Comparison of ENCODE assay signal across 16 mouse cellular contexts in genomic region chr7:99313253-99313652, GRCm38 (mm10). TPM values are rescaled to one million over a fixed set of nuclear protein-coding genes. Genes with fewer than 3 reads are reported as not detected.
DNase-seq lines count a peak whose midpoint lies in the region; ATAC-seq and TF ChIP-seq lines count a peak whose summit lies in the region.
"Had no signal": no experiment of that assay in that cellular context is flagged by ENCODE, and none has a peak within 500 bp of the region (broad histone marks: within the 10 kb centered on the region; RNA-seq: fewer than 3 reads in every experiment).

No protein-coding gene starts in this region.

- no peaks in the 10 kb centered on the region for H3K27me3 ChIP-seq in hindbrain, embryonic 11.5 days (ENCODE audit: control insufficient read depth, insufficient read depth, low read length)
- peaks cover 10% of the 10 kb centered on the region; the same call in 1 of the 2 replicates for H3K27me3 ChIP-seq in midbrain, embryonic 13.5 days
- H3K27me3 ChIP-seq in intestine, postnatal 0 days (replicated peaks; ENCODE audit: control insufficient read depth, insufficient read depth, low read length): no peaks in the 10 kb centered on the region
- H3K27me3 ChIP-seq: Patski had no signal

- H3K27ac ChIP-seq in hindbrain, embryonic 11.5 days (ENCODE audit: low read depth, low read length): peak overlapping the region; percentile 88
- H3K27ac ChIP-seq in midbrain, embryonic 13.5 days: peak overlapping the region; percentile 96
- no peak overlapping the region for H3K27ac ChIP-seq in intestine, postnatal 0 days (ENCODE audit: low read depth, low read length)
- H3K27ac ChIP-seq: kidney, postnatal 0 days had no signal

- H3K36me3 ChIP-seq in hindbrain, embryonic 11.5 days (ENCODE audit: control insufficient read depth, insufficient read depth, low read length): peaks cover 2% of the 10 kb centered on the region; the same call in 1 of the 2 replicates
- peaks cover 30% of the 10 kb centered on the region for H3K36me3 ChIP-seq in midbrain, embryonic 13.5 days
- H3K36me3 ChIP-seq in intestine, postnatal 0 days (ENCODE audit: control insufficient read depth, insufficient read depth): no peaks in the 10 kb centered on the region; the same call in 1 of the 2 replicates
- H3K36me3 ChIP-seq: limb, embryonic 12.5 days had no signal

- peaks cover 13% of the 10 kb centered on the region for H3K4me1 ChIP-seq in hindbrain, embryonic 11.5 days (replicated peaks; ENCODE audit: control insufficient read depth, insufficient read depth, low read length)
- peaks cover 69% of the 10 kb centered on the region for H3K4me1 ChIP-seq in midbrain, embryonic 13.5 days (replicated peaks)
- no peaks in the 10 kb centered on the region for H3K4me1 ChIP-seq in intestine, postnatal 0 days (replicated peaks; ENCODE audit: control insufficient read depth, insufficient read depth, low read length)

- intact Hi-C loops in left cerebral cortex, postnatal 4 days (cut with DNase I): no loop called here

- no peak overlapping the region for H3K4me3 ChIP-seq in hindbrain, embryonic 11.5 days (ENCODE audit: low read depth, low read length)
- no peak overlapping the region for H3K4me3 ChIP-seq in midbrain, embryonic 13.5 days (replicated peaks)
- no peak overlapping the region for H3K4me3 ChIP-seq in intestine, postnatal 0 days (ENCODE audit: low read depth, low read length)
- H3K4me3 ChIP-seq: erythroblast, embryonic 14.5 days; limb, embryonic 12.5 days had no signal

- ATAC-seq in hindbrain, embryonic 11.5 days (ENCODE audit: low FRiP score): peak; percentile 37
- peak; percentile 52 for ATAC-seq in midbrain, embryonic 13.5 days
- no peak for ATAC-seq in intestine, postnatal 0 days
- ATAC-seq: Patski had no signal

- no peak for TF ChIP-seq CTCF in intestine, postnatal 0 days (IDR thresholded peaks at IDR 0.05; ENCODE audit: low read depth)

- no peak overlapping the region for H3K4me2 ChIP-seq in hindbrain, embryonic 11.5 days (replicated peaks; ENCODE audit: low read depth, low read length)
- peak overlapping the region; percentile 33 for H3K4me2 ChIP-seq in midbrain, embryonic 13.5 days (replicated peaks)
- H3K4me2 ChIP-seq in intestine, postnatal 0 days (replicated peaks; ENCODE audit: low read depth): no peak overlapping the region
- H3K4me2 ChIP-seq: heart, embryonic 11.5 days had no signal

- H3K9ac ChIP-seq in hindbrain, embryonic 11.5 days (ENCODE audit: low read depth, low read length): no peak overlapping the region
- peak overlapping the region; percentile 48; the same call in 1 of the 2 replicates for H3K9ac ChIP-seq in midbrain, embryonic 13.5 days (replicated peaks)
- H3K9ac ChIP-seq in intestine, postnatal 0 days (ENCODE audit: low read depth, low read length): no peak overlapping the region
- H3K9ac ChIP-seq: limb, embryonic 12.5 days had no signal

- H3K9me3 ChIP-seq in hindbrain, embryonic 11.5 days (ENCODE audit: control insufficient read depth, low read length): no peaks in the 10 kb centered on the region
- no peaks in the 10 kb centered on the region for H3K9me3 ChIP-seq in midbrain, embryonic 13.5 days
- no peaks in the 10 kb centered on the region for H3K9me3 ChIP-seq in intestine, postnatal 0 days (ENCODE audit: control insufficient read depth)
- H3K9me3 ChIP-seq: limb, embryonic 12.5 days had no signal

- 48% methylated on average over 8 of the region's 8 CpGs for WGBS in hindbrain, embryonic 11.5 days
- WGBS in midbrain, embryonic 13.5 days: 35% methylated on average over 8 of the region's 8 CpGs
- WGBS in intestine, postnatal 0 days: 73% methylated on average over 8 of the region's 8 CpGs

- peak; percentile 46 for DNase-seq in embryo, embryonic 10.5 days (ENCODE audit: low spot score)
- no peak for DNase-seq in embryo, embryonic 9.5 days (ENCODE audit: extremely low spot score)
- peak; percentile 57 for DNase-seq in adipocyte (ENCODE audit: low spot score)
- peak; percentile 48 for DNase-seq in hindbrain, embryonic 11.5 days (ENCODE audit: low spot score)
- DNase-seq in kidney, adult 9 months: no peak
- no peak for DNase-seq in left cerebral cortex, postnatal 4 days
- DNase-seq: adrenal gland, adult 2 months; layer of hippocampus, adult 9-11 months; lung, postnatal 4 days had no signal

RNA-seq across cellular contexts. Expression of gene Serpinh1, which starts 39.8 kb away (rescaled TPM):
- polyA plus RNA-seq in hindbrain, embryonic 11.5 days (2014; fragmentation: Nextera tagmentation; extraction: Ambion mirVana): 245 and 269 TPM in 2 replicates
- 244 and 284 TPM in 2 replicates for polyA plus RNA-seq in midbrain, embryonic 13.5 days (2015; fragmentation: Nextera tagmentation; extraction: Ambion mirVana)
- total RNA-seq in left cerebral cortex, postnatal 4 days (2021): 10 to 100 TPM; 63.7 to 65.6 TPM
- polyA plus RNA-seq in intestine, postnatal 0 days (2015; fragmentation: Nextera tagmentation; extraction: Ambion mirVana): 199 and 204 TPM in 2 replicates

RNA-seq across cellular contexts. Expression of gene Map6, which starts 46.0 kb away (rescaled TPM):
- polyA plus RNA-seq in hindbrain, embryonic 11.5 days (2014; fragmentation: Nextera tagmentation; extraction: Ambion mirVana): 49.6 and 51.8 TPM in 2 replicates
- polyA plus RNA-seq in midbrain, embryonic 13.5 days (2015; fragmentation: Nextera tagmentation; extraction: Ambion mirVana): 102 and 106 TPM in 2 replicates
- 100 to 1,000 TPM; 277 to 282 TPM for total RNA-seq in left cerebral cortex, postnatal 4 days (2021)
- polyA plus RNA-seq in intestine, postnatal 0 days (2015; fragmentation: Nextera tagmentation; extraction: Ambion mirVana): 3.7 and 4.1 TPM in 2 replicates
- polyA plus RNA-seq: erythroblast, embryonic 14.5 days had no signal

Comparison
In these comparisons a context has a peak if more than half of its experiments do, and no peak if none do; other contexts are left out.
1. DNase-seq: peak in embryo, embryonic 10.5 days (single experiment), adipocyte (single experiment) and hindbrain, embryonic 11.5 days (single experiment); none in embryo, embryonic 9.5 days (single experiment), kidney, adult 9 months (single experiment) and left cerebral cortex, postnatal 4 days (single experiment).